24 mouse cellular contexts compared by ENCODE assay signal in the genomic region with DNA sequence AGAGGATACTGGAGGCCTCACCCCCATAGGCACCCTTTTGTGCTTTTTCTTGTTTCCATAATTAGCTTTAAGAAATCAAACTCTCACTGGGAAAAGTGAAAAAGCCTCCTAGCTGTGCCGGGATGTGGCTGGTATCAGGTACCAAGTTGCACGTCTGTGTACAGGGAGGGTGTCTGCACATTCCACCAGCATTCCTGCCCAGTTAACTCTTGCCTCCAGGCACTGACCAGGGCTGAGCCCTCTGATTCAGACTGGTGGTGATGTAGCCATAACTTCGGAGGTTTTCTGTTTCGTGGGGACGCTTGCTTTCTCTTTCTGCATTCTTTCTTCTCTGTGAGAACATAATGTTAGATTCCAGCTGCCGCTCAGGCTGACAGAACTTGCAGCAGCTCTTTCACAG. TPM values are rescaled to one million over a fixed set of nuclear protein-coding genes. Genes with fewer than 3 reads are reported as not detected.
A peak's percentile ranks its signal among the peaks of the same experiment; 100 is the strongest.
DNase-seq lines count a peak whose midpoint lies in the region; ATAC-seq and TF ChIP-seq lines count a peak whose summit lies in the region.
"Had no signal": no experiment of that assay in that cellular context is flagged by ENCODE, and none has a peak within 500 bp of the region (broad histone marks: within the 10 kb centered on the region; RNA-seq: fewer than 3 reads in every experiment).

No protein-coding gene starts in this region.

- no peaks in the 10 kb centered on the region for H3K27me3 ChIP-seq in heart, embryonic 10.5 days (ENCODE audit: insufficient read depth, poor library complexity, severe bottlenecking)
- H3K27me3 ChIP-seq in lung, embryonic 15.5 days, result no peaks in the 10 kb centered on the region
- no peaks in the 10 kb centered on the region for H3K27me3 ChIP-seq in embryonic facial prominence, embryonic 11.5 days (ENCODE audit: control insufficient read depth, insufficient read depth, low read length)
- H3K27me3 ChIP-seq in stomach, embryonic 15.5 days (replicated peaks), result no peaks in the 10 kb centered on the region
- H3K27me3 ChIP-seq: embryonic facial prominence, embryonic 12.5 days; midbrain, embryonic 15.5 days had no signal

- no peaks in the 10 kb centered on the region for H3K36me3 ChIP-seq in heart, embryonic 10.5 days
- no peaks in the 10 kb centered on the region for H3K36me3 ChIP-seq in lung, embryonic 15.5 days
- H3K36me3 ChIP-seq in embryonic facial prominence, embryonic 11.5 days (replicated peaks; ENCODE audit: control insufficient read depth, insufficient read depth, low read depth, low read length), result no peaks in the 10 kb centered on the region
- H3K36me3 ChIP-seq in stomach, embryonic 15.5 days, result no peaks in the 10 kb centered on the region
- H3K36me3 ChIP-seq: embryonic facial prominence, embryonic 12.5 days; liver, embryonic 12.5 days; midbrain, embryonic 15.5 days had no signal

- H3K4me1 ChIP-seq in heart, embryonic 10.5 days, result peaks cover 17% of the 10 kb centered on the region
- H3K4me1 ChIP-seq in lung, embryonic 15.5 days, result peaks cover 8% of the 10 kb centered on the region; the same call in 1 of the 2 replicates
- H3K4me1 ChIP-seq in embryonic facial prominence, embryonic 11.5 days (ENCODE audit: control insufficient read depth, insufficient read depth, low read length), result no peaks in the 10 kb centered on the region
- H3K4me1 ChIP-seq in stomach, embryonic 15.5 days, result no peaks in the 10 kb centered on the region
- H3K4me1 ChIP-seq: embryonic facial prominence, embryonic 12.5 days; liver, embryonic 12.5 days; midbrain, embryonic 15.5 days had no signal

- no peak for TF ChIP-seq CTCF in left cerebral cortex, adult 2 months (IDR thresholded peaks at IDR 0.05)

- intact Hi-C loops in heart, postnatal 25 days (cut with DNase I), result no loop called here
- intact Hi-C loops in left cerebral cortex, adult 2 months (cut with DNase I), result no loop called here

- H3K27ac ChIP-seq in heart, embryonic 10.5 days, result peak overlapping the region; percentile 76
- no peak overlapping the region for H3K27ac ChIP-seq in lung, embryonic 15.5 days
- no peak overlapping the region for H3K27ac ChIP-seq in embryonic facial prominence, embryonic 11.5 days (replicated peaks; ENCODE audit: low read depth, low read length)
- H3K27ac ChIP-seq in stomach, embryonic 15.5 days, result no peak overlapping the region
- H3K27ac ChIP-seq in left cerebral cortex, adult 2 months, result no peak overlapping the region
- H3K27ac ChIP-seq: embryonic facial prominence, embryonic 12.5 days; liver, embryonic 12.5 days; midbrain, embryonic 15.5 days had no signal

- ATAC-seq in lung, embryonic 15.5 days (ENCODE audit: borderline replicate concordance, extremely low read depth, low FRiP score, low TSS enrichment), result peak; percentile 80; the same call in 1 of the 2 replicates
- ATAC-seq in embryonic facial prominence, embryonic 11.5 days (replicated peaks; ENCODE audit: insufficient number of reproducible peaks, low FRiP score, low TSS enrichment, low read depth), result no peak; the same call in 1 of the 2 replicates
- peak; percentile 71; the same call in 1 of the 2 replicates for ATAC-seq in stomach, embryonic 15.5 days (ENCODE audit: insufficient read depth, low FRiP score, low read depth)
- ATAC-seq: intestine, embryonic 16.5 days; liver, embryonic 12.5 days; midbrain, embryonic 15.5 days had no signal

- 41% methylated on average over 6 of the region's 6 CpGs for WGBS in heart, embryonic 10.5 days
- WGBS in lung, embryonic 15.5 days, result 41% methylated on average over 6 of the region's 6 CpGs
- 46% methylated on average over 6 of the region's 6 CpGs for whole genome bisulfite sequencing in embryonic facial prominence, embryonic 11.5 days
- WGBS in stomach, embryonic 15.5 days, result 52% methylated on average over 6 of the region's 6 CpGs

- no peak overlapping the region for H3K9ac ChIP-seq in lung, embryonic 15.5 days
- no peak overlapping the region for H3K9ac ChIP-seq in embryonic facial prominence, embryonic 11.5 days (replicated peaks; ENCODE audit: low read length)
- H3K9ac ChIP-seq in stomach, embryonic 15.5 days, result no peak overlapping the region
- H3K9ac ChIP-seq: embryonic facial prominence, embryonic 12.5 days; liver, embryonic 12.5 days; midbrain, embryonic 15.5 days had no signal

- no peak for DNase-seq in heart, embryonic 10.5 days (ENCODE audit: low spot score)
- no peak for DNase-seq in heart, postnatal 25 days (ENCODE audit: low spot score)
- DNase-seq in lung, postnatal 25 days (ENCODE audit: low spot score), result no peak
- peak; percentile 42 for DNase-seq in embryonic facial prominence, embryonic 11.5 days (ENCODE audit: low spot score)
- no peak for DNase-seq in left cerebral cortex, adult 2 months (ENCODE audit: extremely low spot score in 1 of 2, low spot score in 2 of 2)
- no peak for DNase-seq in urinary bladder, postnatal 36 days (ENCODE audit: low spot score in 2 of 2)
- DNase-seq: adrenal gland, postnatal 10 days; B cell, adult 2 months; cerebellum, adult 2 months; gastrocnemius, postnatal 14 days; kidney, postnatal 36 days; left cerebral cortex, postnatal 4 days had no signal

- no peaks in the 10 kb centered on the region for H3K9me3 ChIP-seq in heart, embryonic 10.5 days
- no peaks in the 10 kb centered on the region for H3K9me3 ChIP-seq in lung, embryonic 15.5 days
- no peaks in the 10 kb centered on the region for H3K9me3 ChIP-seq in embryonic facial prominence, embryonic 11.5 days (replicated peaks; ENCODE audit: control insufficient read depth, low read length)
- H3K9me3 ChIP-seq in stomach, embryonic 15.5 days, result no peaks in the 10 kb centered on the region
- H3K9me3 ChIP-seq: embryonic facial prominence, embryonic 12.5 days; liver, embryonic 12.5 days; midbrain, embryonic 15.5 days had no signal

- no peak overlapping the region; the same call in 1 of the 2 replicates for H3K4me2 ChIP-seq in lung, embryonic 15.5 days
- no peak overlapping the region for H3K4me2 ChIP-seq in embryonic facial prominence, embryonic 11.5 days (ENCODE audit: low read depth, low read length)
- H3K4me2 ChIP-seq in stomach, embryonic 15.5 days, result no peak overlapping the region
- H3K4me2 ChIP-seq: embryonic facial prominence, embryonic 12.5 days; liver, embryonic 12.5 days; midbrain, embryonic 15.5 days had no signal

- 0 out of 2 replicates have a peak overlapping the region, but pooled peaks have one; percentile 1 for H3K4me3 ChIP-seq in heart, embryonic 10.5 days
- no peak overlapping the region for H3K4me3 ChIP-seq in lung, embryonic 15.5 days
- no peak overlapping the region for H3K4me3 ChIP-seq in embryonic facial prominence, embryonic 11.5 days (ENCODE audit: low read depth, low read length)
- no peak overlapping the region for H3K4me3 ChIP-seq in stomach, embryonic 15.5 days (replicated peaks)
- no peak overlapping the region for H3K4me3 ChIP-seq in left cerebral cortex, adult 2 months
- H3K4me3 ChIP-seq: embryonic facial prominence, embryonic 12.5 days; liver, embryonic 12.5 days; midbrain, embryonic 15.5 days had no signal

RNA-seq across cellular contexts. Expression of gene Upk1b, which starts 7.0 kb away (rescaled TPM):
- polyA plus RNA-seq in heart, embryonic 10.5 days (2016; fragmentation: Nextera tagmentation; extraction: Ambion mirVana), result 40.6 and 43.0 TPM in 2 replicates
- total RNA-seq in heart, postnatal 25 days (2021), result 1 to 10 TPM; 4.4 to 6.8 TPM
- 13.7 and 15.3 TPM in 2 replicates for polyA plus RNA-seq in lung, embryonic 15.5 days (2015; fragmentation: Nextera tagmentation; extraction: Ambion mirVana)
- polyA plus RNA-seq in embryonic facial prominence, embryonic 11.5 days (2014; fragmentation: Nextera tagmentation; extraction: Ambion mirVana), result 2.6 and 2.9 TPM in 2 replicates
- polyA plus RNA-seq in stomach, embryonic 15.5 days (2015; fragmentation: Nextera tagmentation; extraction: Ambion mirVana), result 28.4 and 41.5 TPM in 2 replicates
- 1 to 10 TPM; 1.4 to 1.7 TPM for total RNA-seq in left cerebral cortex, adult 2 months (2021)
- total RNA-seq: gastrocnemius, postnatal 14 days had no signal

RNA-seq across cellular contexts. Expression of gene 4930435E12Rik, which starts 35.4 kb away (rescaled TPM):
- not detected in 2 replicates for polyA plus RNA-seq in heart, embryonic 10.5 days (2016; fragmentation: Nextera tagmentation; extraction: Ambion mirVana)
- not detected for total RNA-seq in heart, postnatal 25 days (2021)
- polyA plus RNA-seq in lung, embryonic 15.5 days (2015; fragmentation: Nextera tagmentation; extraction: Ambion mirVana), result not detected in 2 replicates
- polyA plus RNA-seq in embryonic facial prominence, embryonic 11.5 days (2014; fragmentation: Nextera tagmentation; extraction: Ambion mirVana), result not detected in 2 replicates
- not detected in 2 replicates for polyA plus RNA-seq in stomach, embryonic 15.5 days (2015; fragmentation: Nextera tagmentation; extraction: Ambion mirVana)
- total RNA-seq in left cerebral cortex, adult 2 months (2021), result not detected
- total RNA-seq: adrenal gland, postnatal 10 days; gastrocnemius, postnatal 14 days; layer of hippocampus, postnatal 10 days; left cerebral cortex, postnatal 4 days; megakaryocyte progenitor cell, adult 5-6 weeks had no signal
- polyA plus RNA-seq: cerebellum, adult 2 months; embryonic facial prominence, embryonic 12.5 days; forebrain, embryonic 11.5 days; frontal cortex, adult 2 months; hindbrain, embryonic 11.5 days; intestine, embryonic 16.5 days; liver, embryonic 12.5 days; midbrain, embryonic 15.5 days; spleen, adult 2 months had no signal

RNA-seq across cellular contexts. Expression of gene B4galt4, which starts 51.1 kb away (rescaled TPM):
- 28.5 and 34.6 TPM in 2 replicates for polyA plus RNA-seq in heart, embryonic 10.5 days (2016; fragmentation: Nextera tagmentation; extraction: Ambion mirVana)
- 10 to 100 TPM in 1 of 2 experiments, 1 to 10 TPM in 1; 9.2 to 11.0 TPM for total RNA-seq in heart, postnatal 25 days (2021)
- 37.4 TPM in 2 replicates for polyA plus RNA-seq in lung, embryonic 15.5 days (2015; fragmentation: Nextera tagmentation; extraction: Ambion mirVana)
- 39.3 and 39.6 TPM in 2 replicates for polyA plus RNA-seq in embryonic facial prominence, embryonic 11.5 days (2014; fragmentation: Nextera tagmentation; extraction: Ambion mirVana)
- 21.1 and 21.8 TPM in 2 replicates for polyA plus RNA-seq in stomach, embryonic 15.5 days (2015; fragmentation: Nextera tagmentation; extraction: Ambion mirVana)
- total RNA-seq in left cerebral cortex, adult 2 months (2021), result 10 to 100 TPM; 21.4 to 23.3 TPM
